Mouse (Mus musculus): Measurements from ENCODE around the gene Chac1. TPM values are rescaled to one million over a fixed set of nuclear protein-coding genes. Genes with fewer than 3 reads are reported as not detected.

Chac1 gene
- total RNA-seq (2023), result 0.61 TPM

GRCm38 (mm10) chr2:119350555-119351486 is at the start of gene Chac1:
Gene Chac1 (plus strand): TSS chr2:119351229.

GRCm38 (mm10) chr2:119325568-119326143 is 25.4 kb upstream of the Chac1 start, which contains the start of gene Dll4:
Gene Dll4 (plus strand): TSS chr2:119325784.

Other genes with a start within 250 kb of the Chac1 start
- gene Rad51, start 238.4 kb upstream of the Chac1 start, total RNA-seq (2023), result 0.86 TPM
- gene Rmdn3, start 194.2 kb upstream of the Chac1 start, total RNA-seq (2023), result 30.6 TPM
- gene Gchfr, start 183.5 kb upstream of the Chac1 start, total RNA-seq (2023), result not detected
- gene Gm14137, start 176.7 kb upstream of the Chac1 start, total RNA-seq (2023), result 0.77 TPM
- 39.3 TPM for gene Zfyve19, start 142.6 kb upstream of the Chac1 start, total RNA-seq (2023)
- 23.2 TPM for gene Dnajc17, start 142.4 kb upstream of the Chac1 start, total RNA-seq (2023)
- not detected for gene Ppp1r14d, start 121.3 kb upstream of the Chac1 start, total RNA-seq (2023)
- 0.46 TPM for gene Spint1, start 113.9 kb upstream of the Chac1 start, total RNA-seq (2023)
- not detected for gene Rhov, start 80.0 kb upstream of the Chac1 start, total RNA-seq (2023)
- gene Vps18, start 62.5 kb upstream of the Chac1 start, total RNA-seq (2023), result 20.5 TPM
- 0.12 TPM for gene Dll4, start 25.4 kb upstream of the Chac1 start, total RNA-seq (2023)
- gene Ino80, start 126.5 kb downstream of the Chac1 start, total RNA-seq (2023), result 49.5 TPM
- gene Exd1, start 196.4 kb downstream of the Chac1 start, total RNA-seq (2023), result 0.12 TPM
- 54.7 TPM for gene Chp1, start 196.5 kb downstream of the Chac1 start, total RNA-seq (2023)

Measured in CD8-positive naive resting alpha-beta T cell, adult 57 days (primary cell).